Mouse (Mus musculus) adrenal gland, postnatal 4 days (tissue): ENCODE measurements around the gene Zfp575. TPM values are rescaled to one million over a fixed set of nuclear protein-coding genes. Genes with fewer than 3 reads are reported as not detected.
A peak's percentile ranks its signal among the peaks of the same experiment; 100 is the strongest.
"Not testable (repeated sequence)": the region's sequence is repeated elsewhere in the genome, so short reads cannot be mapped to it uniquely, and the experiment has no call there.

ENCODE experiments used
- DNase-seq, 2 experiments: peaks; one replicate each; pipeline ENCODE4 v3.0.0; 2021 to 2022; ENCODE audit warnings: low spot score in 2 of 2, mixed read lengths in 2 of 2
- long read RNA-seq, 2 experiments: library from polyadenylated mRNA; stranded (forward); transcript quantifications; one replicate each; pipeline ENCODE4 v2.0.0; 2021
- total RNA-seq, 2 experiments: library from RNA; stranded (reverse); gene quantifications; 2 replicates each; pipeline ENCODE4 v1.2.3; 2021

Zfp575 gene
- total RNA-seq: 1 to 10 TPM; 1.8 to 2.0 TPM
- long read RNA-seq, experiment 1, partial matches to known transcripts: 0 of 2 reads
- long read RNA-seq, experiment 1, other reads (novel, unspliced or antisense): 2 of 2 reads
- long read RNA-seq, experiment 2, partial matches to known transcripts: 0 of 7 reads
- long read RNA-seq, experiment 2, other reads (novel, unspliced or antisense): 3 of 7 reads

DNA sequence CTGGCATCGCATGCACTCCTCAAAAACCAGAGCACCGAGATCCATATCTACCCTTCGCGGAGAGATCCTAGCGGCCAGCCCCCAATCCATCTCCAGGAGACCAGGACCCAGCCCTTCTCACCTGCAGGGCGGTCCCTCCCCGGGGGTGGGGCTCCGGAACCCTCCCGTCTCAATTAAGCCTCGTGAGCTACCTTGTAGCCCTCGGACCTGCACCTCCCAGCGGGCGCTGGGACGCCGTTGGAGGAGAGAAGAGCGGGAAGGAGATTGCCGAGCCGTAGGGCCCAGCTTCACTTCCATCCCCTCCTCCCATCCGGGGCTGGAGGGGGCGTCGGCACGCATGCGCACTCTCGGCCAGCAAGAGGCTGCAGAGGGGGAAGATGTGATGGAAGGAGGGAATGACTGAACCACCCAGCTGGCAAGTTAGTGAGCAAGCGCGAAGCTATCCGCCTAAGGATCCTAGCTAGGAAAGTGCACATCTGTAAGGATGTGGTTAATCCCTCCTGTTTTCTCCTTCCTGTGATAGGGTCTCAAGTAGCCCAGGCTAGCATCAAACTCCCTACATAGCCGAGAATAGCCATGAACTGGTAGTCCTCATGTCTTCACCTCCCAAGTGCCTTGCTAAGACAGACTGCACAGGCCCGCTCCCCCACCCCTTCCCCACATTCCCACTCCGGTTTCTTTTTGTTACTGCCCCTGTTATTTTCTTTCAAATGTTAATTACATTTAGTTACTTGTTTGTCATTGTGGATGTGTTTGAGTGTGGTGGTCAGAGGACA lies at the start of gene Zfp575, which contains the start of gene Ethe1:
TSS of gene Zfp575 (minus strand) at position 312 of the 776 bp plus-strand sequence.
TSS of gene Ethe1 (plus strand) at position 214 of the 776 bp plus-strand sequence.
- no peak for DNase-seq

DNA sequence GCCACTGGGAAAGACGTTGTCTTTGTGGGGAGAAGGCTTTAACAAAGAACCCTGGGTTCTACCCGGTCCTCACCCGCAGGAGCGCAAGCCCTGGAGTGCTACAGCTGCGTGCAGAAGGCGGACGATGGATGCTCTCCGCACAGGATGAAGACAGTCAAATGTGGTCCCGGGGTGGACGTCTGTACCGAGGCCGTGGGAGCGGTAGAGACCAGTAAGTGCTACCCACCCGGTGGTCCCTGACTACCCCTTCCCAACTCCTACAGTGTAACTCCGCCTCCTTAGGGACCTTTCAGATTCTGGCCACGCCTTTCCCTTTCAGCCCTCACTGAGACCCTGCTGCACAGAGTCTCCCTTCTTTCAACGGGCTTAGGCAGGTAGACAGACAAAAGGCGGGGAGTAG lies 49.6 kb upstream of the Zfp575 start:
- DNase-seq: no peak

DNA sequence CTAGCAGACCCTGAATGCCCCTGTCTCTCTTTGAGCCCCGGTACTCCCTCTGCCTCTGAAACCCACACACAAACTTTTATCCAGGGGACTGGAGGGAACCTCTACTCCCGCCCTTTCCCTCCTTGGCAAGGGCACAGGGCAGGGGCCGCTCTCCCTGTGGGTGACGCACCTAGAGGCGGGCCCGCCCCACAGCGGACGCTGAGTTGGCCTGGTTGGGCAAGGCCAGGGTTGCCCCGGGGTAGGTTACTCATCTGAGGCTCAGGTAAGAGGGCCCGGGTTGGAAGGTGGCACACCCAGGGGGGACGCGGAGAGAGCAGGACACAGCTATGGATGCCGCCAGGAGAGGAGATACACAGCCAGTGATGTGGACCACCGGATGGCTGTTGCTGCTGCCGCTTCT lies 48.8 kb upstream of the Zfp575 start, which contains the start of gene Lypd3:
TSS of gene Lypd3 (plus strand) at position 287 of the 400 bp plus-strand sequence.
- no peak for DNase-seq

DNA sequence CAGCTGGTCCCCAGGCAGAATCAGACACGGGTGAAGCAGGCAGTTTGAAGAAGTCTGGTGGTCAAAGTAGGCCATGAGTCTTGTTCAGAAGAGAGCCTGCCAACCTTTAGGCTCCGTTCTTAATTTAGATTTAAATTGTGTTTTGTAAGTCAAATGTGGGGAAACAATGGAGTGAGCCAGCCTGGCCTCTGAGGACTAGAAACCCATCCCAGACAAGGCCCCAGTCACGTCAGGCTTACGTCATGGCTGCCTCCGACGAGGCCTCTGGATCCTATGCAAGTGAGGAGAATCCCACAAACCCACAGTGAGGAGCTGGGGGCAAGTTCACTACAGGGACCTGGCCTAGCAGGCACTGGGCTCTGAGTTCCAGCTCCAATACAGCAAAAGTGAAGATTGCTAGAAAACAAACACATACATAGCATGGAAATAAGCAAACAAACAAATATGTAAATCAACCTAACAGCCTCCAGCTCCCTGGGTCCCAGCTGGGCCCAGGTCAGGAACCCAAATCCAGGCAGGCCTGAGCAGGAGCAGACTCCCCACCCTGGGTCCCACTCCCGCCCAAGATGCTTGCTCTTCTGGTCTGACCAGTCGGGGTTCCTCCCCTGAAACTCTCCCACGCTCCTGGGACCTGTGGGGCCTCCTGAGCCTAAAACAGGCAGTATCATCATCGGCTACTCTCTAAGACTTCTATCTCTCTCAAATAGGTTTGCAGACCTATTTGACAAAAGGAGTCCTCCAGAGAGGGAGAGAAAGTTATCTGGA lies 42.9 kb upstream of the Zfp575 start:
- DNase-seq: no peak

DNA sequence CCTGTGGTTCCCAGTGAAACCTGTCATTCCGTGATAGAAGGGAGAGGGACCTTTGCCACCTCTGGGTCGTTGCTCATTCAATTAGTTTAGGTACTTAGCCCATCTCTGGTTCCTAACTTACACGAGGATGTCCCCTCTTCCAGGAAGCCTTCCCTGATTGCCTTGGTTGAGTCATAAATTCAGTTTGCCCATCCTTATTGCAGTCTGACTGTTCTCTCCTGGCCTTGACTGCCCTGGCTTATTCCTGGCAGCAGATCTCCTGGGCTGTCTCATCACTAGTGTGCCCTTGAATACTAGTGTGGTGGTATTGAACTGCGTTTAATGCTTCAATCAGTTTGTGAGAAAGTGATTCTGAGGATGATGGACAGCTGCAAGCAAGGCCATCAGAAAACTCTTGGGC lies 42.2 kb upstream of the Zfp575 start:
- DNase-seq: no peak

DNA sequence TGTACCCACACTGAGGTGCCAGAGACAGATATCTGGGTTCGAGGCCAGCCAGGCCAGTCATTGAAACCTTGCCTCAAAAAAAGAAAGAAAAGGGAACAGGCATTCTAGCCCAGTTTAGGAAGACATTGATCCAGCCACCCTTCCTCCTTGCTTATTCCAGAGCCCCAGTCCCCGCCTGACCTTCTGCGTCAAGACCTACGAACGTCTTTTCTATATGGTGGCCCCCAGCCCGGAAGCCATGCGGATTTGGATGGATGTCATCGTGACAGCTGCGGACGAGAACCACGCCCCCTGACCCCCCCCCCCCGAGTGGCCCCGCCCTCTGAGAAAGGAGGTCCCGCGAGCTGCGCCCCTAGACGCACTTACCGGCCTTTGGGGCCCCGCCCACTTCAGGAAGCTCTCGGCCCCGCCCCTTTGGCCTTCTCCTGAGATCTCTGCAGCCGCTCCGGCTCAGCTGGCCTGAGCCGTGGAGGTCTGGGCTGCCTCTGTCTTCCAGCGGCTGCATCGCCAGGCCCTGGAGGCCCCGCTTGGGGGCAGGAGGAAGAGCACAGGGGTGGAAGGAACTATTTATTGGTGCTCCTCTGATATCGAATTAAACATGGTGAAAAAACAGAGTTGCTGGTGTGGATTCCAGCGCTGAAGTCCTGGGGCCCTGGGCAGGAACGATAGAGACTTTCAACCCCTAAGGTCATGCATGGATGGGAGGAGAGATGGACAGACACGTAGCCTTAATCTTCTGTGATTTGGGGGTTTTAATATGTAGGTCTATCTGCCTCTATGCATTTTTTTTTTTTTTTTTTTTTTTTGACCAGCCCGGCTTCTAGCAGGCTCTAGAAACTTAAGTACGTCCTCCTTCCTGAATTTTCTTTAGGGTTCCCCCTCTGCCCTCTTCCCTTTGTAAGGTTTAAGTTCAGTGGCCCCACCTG lies 41.5 kb upstream of the Zfp575 start:
- DNase-seq: peak; percentile 51 to 72

DNA sequence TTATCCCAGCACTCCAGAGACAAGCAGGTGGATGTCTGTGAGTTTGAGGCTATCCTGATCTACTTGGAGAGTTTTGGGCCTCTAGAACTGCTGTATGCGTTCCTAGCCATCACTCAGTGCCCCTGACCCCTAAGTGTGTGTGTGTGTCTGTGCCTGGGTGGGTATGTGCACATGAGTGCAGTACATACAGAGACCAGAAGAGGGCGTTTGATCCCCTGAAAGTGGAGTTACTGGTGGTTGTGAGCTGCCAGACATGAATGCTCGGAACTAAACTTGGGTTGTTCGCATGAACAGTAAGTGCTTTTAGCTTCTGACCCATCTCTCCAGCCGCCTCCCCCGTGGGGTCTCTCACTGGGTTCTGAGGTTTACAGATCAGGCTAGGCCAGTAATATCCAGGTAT lies 35.5 kb upstream of the Zfp575 start:
- no peak for DNase-seq

DNA sequence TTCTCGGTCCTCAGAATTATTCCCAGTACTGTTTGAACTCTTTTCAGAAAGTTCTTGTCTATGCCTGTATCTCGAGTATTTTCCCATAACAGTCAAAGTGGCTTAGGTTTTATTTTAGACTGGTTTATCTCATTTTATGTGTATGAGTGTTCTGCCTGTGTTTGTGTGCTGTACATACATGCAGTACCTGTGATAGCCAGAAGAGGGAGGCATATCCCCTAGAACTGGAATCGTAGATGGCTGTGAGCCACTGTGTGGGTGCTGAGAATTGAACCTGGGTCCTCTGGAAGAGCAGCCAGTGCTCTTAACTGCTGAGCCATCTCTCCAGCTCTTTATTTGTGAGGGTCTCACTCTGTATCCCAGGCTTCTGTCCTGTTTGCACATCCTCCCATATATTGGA lies 33.8 kb upstream of the Zfp575 start:
- no peak for DNase-seq

DNA sequence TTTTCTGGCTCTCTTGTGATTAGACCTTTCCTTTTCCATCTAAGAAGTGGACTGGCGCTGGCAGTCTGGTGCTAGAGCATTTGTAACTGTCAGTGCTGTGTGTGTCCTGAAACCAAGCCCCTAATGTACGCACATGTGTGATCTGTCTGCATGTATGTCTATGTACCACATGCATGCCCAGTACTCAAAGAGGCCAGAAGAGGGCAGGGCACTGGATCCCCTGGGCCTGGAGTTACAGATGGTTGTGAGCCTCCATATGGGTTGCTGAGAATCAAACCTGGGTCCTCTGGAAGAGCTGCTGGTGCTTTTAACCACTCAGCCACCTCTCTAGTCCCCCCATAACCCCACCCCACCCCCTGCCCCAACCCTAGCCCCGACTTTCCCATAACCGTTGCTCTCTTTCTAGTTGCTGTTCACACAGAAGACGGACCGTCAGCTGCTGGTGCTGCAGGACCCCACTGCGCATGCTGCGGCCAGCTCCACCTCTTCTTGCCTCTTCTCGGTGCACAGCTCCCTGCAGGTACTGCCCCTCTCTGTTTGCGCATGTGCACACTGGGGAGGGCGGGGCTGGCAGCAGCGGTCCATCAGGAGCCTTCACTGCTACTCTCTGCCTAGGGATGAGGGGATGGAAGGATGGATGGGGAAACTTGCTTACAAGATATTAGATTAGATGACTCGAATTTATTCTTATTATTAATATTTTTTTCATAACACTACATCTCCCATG lies 32.4 kb upstream of the Zfp575 start:
- no peak for DNase-seq

DNA sequence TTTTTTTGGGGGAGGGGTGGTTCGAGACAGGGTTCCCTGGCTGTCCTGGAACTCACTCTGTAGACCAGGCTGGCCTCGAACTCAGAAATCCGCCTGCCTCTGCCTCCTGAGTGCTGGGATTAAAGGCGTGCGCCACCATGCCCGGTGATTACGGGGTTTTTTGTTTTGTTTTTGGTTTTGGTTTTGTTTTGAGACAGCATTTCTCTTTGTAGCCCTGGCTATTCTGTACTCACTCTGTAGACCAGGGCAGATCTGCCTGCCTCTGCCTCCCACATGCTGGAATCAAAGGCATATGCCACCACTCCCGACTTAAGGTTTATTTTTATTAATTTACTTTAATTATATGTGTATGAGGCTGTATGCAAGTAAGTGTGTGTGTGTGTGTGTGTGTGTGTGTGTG lies 30.9 kb upstream of the Zfp575 start:
- not testable (repeated sequence) for DNase-seq

DNA sequence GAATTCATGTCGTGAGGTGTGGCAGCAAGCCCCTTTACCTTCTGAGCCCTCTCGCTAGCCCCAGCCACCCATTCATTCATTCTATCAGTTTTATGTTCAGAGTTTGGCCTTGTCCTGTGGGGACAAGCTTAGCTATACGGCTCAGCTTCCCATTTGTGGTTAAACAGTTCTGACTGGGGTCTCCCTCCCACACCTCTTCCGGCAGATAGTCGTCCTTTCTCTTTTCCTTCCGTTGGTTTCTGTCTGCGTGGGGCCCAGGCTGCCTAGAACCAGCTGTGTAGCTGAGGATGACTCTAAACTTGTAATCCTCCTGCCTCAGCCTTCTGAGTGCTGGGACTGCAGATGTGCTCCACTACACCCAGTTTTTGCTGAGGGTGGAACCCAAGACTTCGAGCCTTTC lies 30.3 kb upstream of the Zfp575 start:
- no peak for DNase-seq

DNA sequence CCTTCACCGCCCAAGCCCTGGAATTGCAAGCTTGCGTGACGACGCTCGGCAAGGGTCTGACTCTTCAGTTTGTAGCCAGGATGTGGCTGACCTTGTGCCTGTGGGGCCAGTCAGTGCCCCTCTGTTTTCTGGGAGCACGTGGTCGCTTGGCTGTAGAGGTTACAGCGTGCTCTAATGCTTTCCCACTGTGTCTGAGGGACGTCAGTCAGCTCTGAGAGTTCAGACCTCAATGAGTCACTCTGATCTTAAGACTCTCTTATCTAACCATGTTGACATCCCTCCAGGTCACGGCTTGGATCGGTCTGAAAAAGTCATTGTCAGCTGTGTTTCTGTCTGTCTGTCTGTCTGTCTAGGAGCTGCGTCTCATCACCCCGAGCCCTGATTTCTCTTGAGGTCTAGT lies 27.4 kb upstream of the Zfp575 start:
- no peak for DNase-seq

DNA sequence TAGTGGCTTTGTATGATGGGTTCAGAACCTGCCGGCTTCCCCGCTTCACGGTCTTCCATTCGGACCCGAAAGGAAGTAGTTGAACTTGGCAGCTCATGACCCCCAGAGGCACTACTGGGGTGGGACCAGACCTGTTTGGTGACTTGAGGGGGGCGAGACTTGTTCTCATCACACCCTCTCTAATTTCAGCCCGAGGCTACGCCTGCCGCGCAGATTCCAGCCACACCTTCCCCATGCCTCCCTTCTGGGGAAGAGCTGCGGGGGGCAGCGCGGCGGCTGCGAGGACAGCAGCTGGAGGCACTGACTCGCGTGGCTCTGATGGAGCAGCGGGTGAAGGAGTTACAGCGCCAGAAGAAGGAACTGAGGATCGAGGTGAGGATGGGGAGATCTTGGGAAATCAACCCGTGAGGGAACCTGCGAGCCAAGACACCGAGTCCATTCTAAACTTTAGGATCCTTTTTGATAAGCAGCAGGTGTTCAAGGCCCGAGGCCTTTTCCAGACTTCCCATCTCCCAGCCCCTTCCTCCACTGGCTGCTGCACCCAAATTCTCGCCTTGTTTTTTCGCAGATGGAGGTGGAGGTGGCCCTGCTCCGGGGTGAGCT lies 25.0 kb upstream of the Zfp575 start:
- DNase-seq: no peak

DNA sequence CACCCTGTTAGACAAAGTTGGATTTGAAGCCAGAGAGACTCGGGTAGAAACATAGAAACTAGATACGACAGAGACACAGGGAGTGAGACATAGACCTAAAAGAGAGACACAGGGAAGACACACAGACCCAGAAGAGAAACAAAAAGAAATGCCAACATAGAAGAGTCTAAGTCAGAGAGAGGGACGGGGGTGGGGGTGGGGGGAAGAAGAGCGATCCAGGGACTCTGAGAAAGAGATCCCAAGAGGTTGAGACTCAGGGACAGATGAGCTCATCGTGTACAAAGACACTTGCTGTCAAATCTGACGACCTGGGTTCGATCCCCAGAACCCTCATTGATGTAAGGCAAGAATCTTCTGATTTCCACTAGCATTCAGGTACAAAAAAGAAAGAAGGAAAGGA lies 24.3 kb upstream of the Zfp575 start:
- DNase-seq: no peak

DNA sequence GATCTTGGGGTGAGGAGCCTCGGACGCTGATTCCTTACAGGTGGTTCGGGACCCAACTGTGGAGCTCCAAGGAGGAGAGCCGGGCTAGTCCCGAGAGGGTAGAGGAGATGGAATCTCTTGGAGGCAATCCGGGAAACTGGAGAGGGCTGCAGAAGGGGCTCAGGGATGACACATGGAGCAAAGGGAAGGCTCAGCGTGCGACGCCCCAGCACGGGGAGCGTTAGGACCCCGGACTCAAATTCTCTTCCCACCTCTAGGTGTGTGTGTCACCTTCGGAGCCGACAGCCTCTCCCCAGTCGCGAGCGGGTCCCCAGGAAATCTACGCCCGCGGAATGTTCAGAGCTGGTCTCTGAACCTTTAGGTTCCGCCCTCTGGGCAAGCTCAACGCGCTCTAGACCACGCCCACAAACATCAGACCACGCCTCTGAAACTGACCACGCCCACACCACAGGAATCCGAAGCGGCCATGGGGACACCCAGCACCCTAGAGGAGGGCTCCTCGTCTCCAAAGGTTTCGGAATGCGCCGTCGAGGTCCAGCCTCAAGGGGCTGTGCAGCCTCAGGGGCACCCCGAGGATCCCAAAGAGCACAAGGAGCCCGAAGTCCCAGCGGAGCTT lies 23.5 kb upstream of the Zfp575 start:
- DNase-seq: peak; percentile 73 to 83

DNA sequence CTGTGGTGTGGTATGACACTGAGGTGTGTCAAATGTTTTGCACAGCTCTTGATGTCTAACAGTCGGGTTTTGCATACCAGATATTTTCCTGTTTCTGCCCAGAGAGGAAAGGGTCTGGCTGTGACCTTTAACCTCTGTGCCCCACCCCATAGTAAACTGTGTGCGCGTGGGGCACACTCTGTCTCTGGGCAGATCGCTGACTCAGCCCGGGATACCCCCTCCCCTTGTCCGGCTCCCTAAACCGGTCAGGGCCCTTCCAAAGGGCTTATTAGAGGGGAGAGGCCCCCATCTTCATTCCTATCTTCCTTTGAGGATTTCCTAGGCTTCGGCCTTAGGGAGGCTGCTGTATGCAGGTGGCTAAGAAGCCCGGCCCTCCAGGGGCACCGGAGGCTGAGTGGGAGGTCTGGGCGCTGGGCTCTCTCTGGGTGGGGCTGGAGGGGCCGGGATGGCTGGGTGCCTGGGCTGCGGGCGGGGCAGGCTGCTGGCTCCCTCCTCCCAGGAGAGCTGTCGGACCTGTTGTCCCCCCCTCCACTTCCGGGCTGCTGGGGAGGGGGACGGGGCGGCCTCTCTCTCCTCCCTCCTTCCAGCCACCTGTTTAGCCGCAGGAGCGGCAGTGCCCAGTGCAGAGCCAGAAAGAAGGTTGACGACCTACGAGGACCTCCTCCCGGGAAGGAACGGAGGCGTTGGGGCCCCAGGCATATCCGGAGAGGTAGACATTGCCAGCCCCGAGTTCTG lies 22.9 kb upstream of the Zfp575 start, which contains the start of gene Phldb3:
TSS of gene Phldb3 (plus strand) at position 620 of the 735 bp plus-strand sequence.
- no peak for DNase-seq

DNA sequence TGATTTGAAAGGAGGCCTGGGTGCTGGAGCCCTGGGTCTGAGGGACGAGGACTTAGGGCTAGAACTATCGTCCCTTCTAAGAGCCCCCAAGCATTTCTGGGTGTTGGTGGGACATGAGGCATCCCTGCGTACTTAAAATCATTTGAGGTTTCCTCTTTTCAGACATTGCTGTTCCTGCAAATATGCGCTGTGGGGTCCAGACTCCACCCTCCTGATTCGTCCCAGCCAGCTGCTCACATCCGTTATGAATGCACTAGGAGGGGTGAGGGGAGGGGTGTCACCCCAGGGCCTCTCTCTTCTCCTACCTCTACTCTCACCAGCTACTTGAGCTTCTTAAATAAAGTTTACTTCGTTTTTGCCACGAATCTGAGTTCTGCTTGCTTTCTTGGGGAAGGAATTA lies 21.1 kb upstream of the Zfp575 start:
- DNase-seq: no peak

DNA sequence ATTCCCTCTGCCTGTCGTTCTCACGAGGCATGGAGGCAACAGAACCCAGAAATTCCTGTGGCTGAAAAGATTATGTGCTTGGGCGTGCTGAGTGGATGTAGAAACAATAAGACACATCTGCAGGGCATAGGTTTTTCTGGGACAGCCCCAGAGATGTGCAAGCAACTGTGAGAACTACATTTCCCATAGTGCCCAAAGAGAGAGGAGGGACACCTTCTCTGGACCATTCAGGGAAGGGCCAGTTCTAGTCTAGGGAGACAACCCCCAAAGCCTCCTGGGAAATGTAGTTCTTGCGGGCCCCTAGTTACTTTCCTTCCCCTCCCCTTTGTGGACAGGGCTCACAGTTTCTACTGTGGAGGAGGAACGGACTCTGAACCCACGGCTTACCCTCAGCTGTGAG lies 20.6 kb upstream of the Zfp575 start:
- DNase-seq: peak in 1 of 2 experiments; percentile 29

DNA sequence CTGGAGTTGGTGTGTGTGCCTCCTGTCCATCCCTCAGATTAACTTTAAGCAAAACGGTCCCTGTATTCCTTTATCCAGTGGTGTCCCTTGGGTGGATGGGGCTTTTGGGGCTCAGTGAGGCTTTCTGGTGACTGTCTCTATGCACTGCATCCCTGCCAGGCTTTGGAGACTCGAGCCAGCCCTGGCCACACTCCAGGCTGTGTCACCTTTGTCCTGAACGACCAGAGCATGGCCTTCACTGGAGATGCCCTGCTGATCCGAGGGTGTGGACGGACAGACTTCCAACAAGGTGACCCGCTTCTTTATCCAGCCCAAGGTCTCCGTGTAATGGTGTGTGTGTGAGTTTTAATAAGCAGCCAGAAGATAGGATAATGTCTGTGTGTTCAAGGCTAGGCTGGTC lies 18.6 kb upstream of the Zfp575 start:
- no peak for DNase-seq
